Mouse (Mus musculus): Measurements from ENCODE around the gene Fam241b.

- TF ChIP-seq ZNF384 (IDR thresholded peaks at IDR 0.05; ENCODE audit: low read depth, low read length) (no peak), HCFC1 (IDR thresholded peaks at IDR 0.05; ENCODE audit: borderline replicate concordance, insufficient read depth, low read length) (no peak)
Observed at GRCm38 (mm10) chr10:62066213-62066612, 77.5 kb downstream of the Fam241b start.

All from ES-E14 (cell line).